Mouse (Mus musculus): ENCODE results near the gene Rbm4b.
A peak's percentile ranks its signal among the peaks of the same experiment; 100 is the strongest.
"Not testable (repeated sequence)": the region's sequence is repeated elsewhere in the genome, so short reads cannot be mapped to it uniquely, and the experiment has no call there.

Rbm4b gene

DNA sequence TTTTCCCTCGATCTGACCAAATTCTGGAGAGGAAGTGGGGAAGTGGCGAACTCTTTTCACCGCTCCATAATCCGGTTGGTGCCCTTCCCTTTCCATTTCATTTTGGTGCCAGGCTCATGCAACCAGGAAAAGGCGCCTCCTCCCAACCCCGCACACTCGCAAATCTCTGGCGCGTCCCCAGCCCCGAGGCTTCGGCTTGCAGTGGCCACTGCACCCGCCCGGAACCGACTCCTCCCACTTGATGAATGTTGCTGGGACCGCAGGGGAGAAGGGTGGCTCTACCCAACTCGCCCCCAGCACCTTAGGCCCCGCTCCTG is 54.4 kb downstream of the Rbm4b start:
- DNase-seq (ENCODE audit: low spot score in 2 of 2), result no peak

DNA sequence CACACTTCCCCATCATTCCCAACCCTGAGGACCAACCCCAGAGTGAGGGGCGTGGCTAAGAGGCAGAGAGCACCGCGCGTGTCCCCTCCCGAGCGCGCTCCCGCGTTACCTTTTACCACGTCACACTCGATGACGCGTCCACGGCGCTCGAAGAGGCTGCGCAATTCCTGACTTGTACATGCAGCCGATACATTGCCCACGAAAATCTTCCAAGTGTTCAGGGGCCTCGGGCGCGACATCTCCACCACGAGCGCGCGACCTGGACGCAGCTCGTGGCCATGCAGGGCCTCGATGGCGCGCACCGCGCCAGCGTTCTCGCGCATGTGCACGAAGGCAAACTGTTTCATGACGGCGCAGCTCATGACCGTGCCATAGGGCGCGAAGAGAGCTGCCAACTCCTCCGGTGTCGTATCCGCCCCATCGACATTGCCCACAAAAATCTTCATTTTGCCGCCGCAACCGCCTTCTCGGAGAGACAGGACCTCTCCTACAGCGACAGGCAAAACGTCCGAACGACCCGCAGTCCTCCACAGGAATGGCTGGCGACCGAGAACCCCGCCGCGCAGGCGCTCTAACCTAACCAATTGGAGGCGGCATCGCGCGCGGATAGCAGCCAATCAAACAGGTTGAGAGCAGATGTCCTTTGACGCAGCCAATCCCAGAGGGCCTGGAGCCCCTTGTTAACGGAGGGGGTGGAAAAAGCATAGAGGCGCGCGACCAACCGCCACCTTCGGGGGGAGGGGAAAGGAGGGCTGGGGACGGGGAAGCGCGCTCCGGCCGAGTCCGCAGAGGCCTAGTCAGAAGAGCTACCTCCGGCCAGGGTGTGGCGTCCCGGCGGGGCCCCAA is 55.0 kb downstream of the Rbm4b start, which contains the start of the genes Gm21992 and Rbm14:
Gene Gm21992, minus strand, starts transcription at position 550 of the 846 bp plus-strand sequence.
Gene Rbm14, minus strand, starts transcription at position 572 of the 846 bp plus-strand sequence.
- DNase-seq (ENCODE audit: low spot score in 2 of 2), result peak; percentile 93 to 98

- no peak for DNase-seq (ENCODE audit: low spot score in 2 of 2)
Measured at GRCm38 (mm10) chr19:4811909-4812242, 55.6 kb downstream of the Rbm4b start.

- not testable (repeated sequence) for DNase-seq (ENCODE audit: low spot score in 2 of 2)
Measured at GRCm38 (mm10) chr19:4812334-4812949, 56.1 kb downstream of the Rbm4b start.

GRCm38 (mm10) chr19:4813015-4813414 is 56.7 kb downstream of the Rbm4b start:
- no peak for DNase-seq (ENCODE audit: low spot score in 2 of 2)
